Mouse (Mus musculus): ENCODE results near the gene Grhpr. TPM values are rescaled to one million over a fixed set of nuclear protein-coding genes. Genes with fewer than 3 reads are reported as not detected.

The Grhpr gene
- total RNA-seq, 2 experiments from 2014 or later = 34.5 to 40.1 TPM

Other genes starting within 250 kb of the Grhpr start
- gene Zcchc7, start 225.5 kb upstream of the Grhpr start, total RNA-seq (2021) = 10 to 100 TPM; 18.6 to 22.0 TPM
- 1 to 10 TPM; 6.7 to 6.8 TPM for gene Zbtb5, start 31.0 kb downstream of the Grhpr start, total RNA-seq (2021)
- gene Polr1e, start 37.2 kb downstream of the Grhpr start, total RNA-seq (2021) = 10 to 100 TPM; 25.5 to 33.9 TPM
- 10 to 100 TPM; 12.2 to 12.8 TPM for gene Fbxo10, start 103.2 kb downstream of the Grhpr start, total RNA-seq (2021)
- 100 to 1,000 TPM; 161 to 183 TPM for gene Tomm5, start 126.7 kb downstream of the Grhpr start, total RNA-seq (2021)
- 1 to 10 TPM in 1 of 2 experiments, under 1 TPM in 1; 0.24 to 1.2 TPM for gene Frmpd1, start 203.5 kb downstream of the Grhpr start, total RNA-seq (2021)